Mouse (Mus musculus) hindlimb bud, embryonic 11.5 days (tissue): ENCODE measurements around the gene Pde8b.
"Not testable (repeated sequence)": the region's sequence is repeated elsewhere in the genome, so short reads cannot be mapped to it uniquely, and the experiment has no call there.

Experiments
- DNase-seq: peaks from one replicate; pipeline ENCODE4 v3.0.0-alpha.2; 2012; ENCODE audit warnings: low read depth, low spot score; ENCODE audit errors: extremely low spot score

The Pde8b gene

GRCm38 (mm10) chr13:95221882-95222568 lies 28.1 kb downstream of the Pde8b start:
- no peak for DNase-seq

- not testable (repeated sequence) for DNase-seq
These were observed 34.4 kb downstream of the Pde8b start for GRCm38 (mm10) chr13:95215661-95216170.

GRCm38 (mm10) chr13:95212320-95212719 lies 37.8 kb downstream of the Pde8b start:
- DNase-seq, result no peak

GRCm38 (mm10) chr13:95207301-95207700 lies 42.8 kb downstream of the Pde8b start:
- DNase-seq, result not testable (repeated sequence)

GRCm38 (mm10) chr13:95202151-95202758 lies 47.9 kb downstream of the Pde8b start:
- no peak for DNase-seq

GRCm38 (mm10) chr13:95200817-95201216 lies 49.3 kb downstream of the Pde8b start:
- no peak for DNase-seq

- no peak for DNase-seq
These were observed 50.1 kb downstream of the Pde8b start for GRCm38 (mm10) chr13:95200036-95200435.

GRCm38 (mm10) chr13:95196106-95196705 lies 53.9 kb downstream of the Pde8b start:
- no peak for DNase-seq

GRCm38 (mm10) chr13:95191951-95192350 lies 58.2 kb downstream of the Pde8b start:
- no peak for DNase-seq

GRCm38 (mm10) chr13:95189111-95189510 lies 61.0 kb downstream of the Pde8b start:
- no peak for DNase-seq

- DNase-seq, result no peak
These were observed 62.9 kb downstream of the Pde8b start for GRCm38 (mm10) chr13:95187153-95187665.

GRCm38 (mm10) chr13:95186741-95187035 lies 63.4 kb downstream of the Pde8b start:
- no peak for DNase-seq

GRCm38 (mm10) chr13:95185891-95186740 lies 64.0 kb downstream of the Pde8b start:
- no peak for DNase-seq

- no peak for DNase-seq
These were observed 66.5 kb downstream of the Pde8b start for GRCm38 (mm10) chr13:95183686-95184085.

GRCm38 (mm10) chr13:95180208-95180607 lies 69.9 kb downstream of the Pde8b start:
- DNase-seq, result no peak

- DNase-seq, result no peak
These were observed 72.8 kb downstream of the Pde8b start for GRCm38 (mm10) chr13:95177326-95177725.

- no peak for DNase-seq
These were observed 73.7 kb downstream of the Pde8b start for GRCm38 (mm10) chr13:95176399-95176798.

GRCm38 (mm10) chr13:95174253-95174652 lies 75.9 kb downstream of the Pde8b start:
- DNase-seq, result no peak

- DNase-seq, result no peak
These were observed 77.8 kb downstream of the Pde8b start for GRCm38 (mm10) chr13:95172346-95172745.

- no peak for DNase-seq
These were observed 89.9 kb downstream of the Pde8b start for GRCm38 (mm10) chr13:95160211-95160610.

GRCm38 (mm10) chr13:95158986-95159385 lies 91.2 kb downstream of the Pde8b start:
- DNase-seq, result no peak
